Mouse (Mus musculus) kidney, adult 9 months (tissue): ENCODE data around the gene Dll4.

Experiments used
- DNase-seq: peaks from one replicate; pipeline ENCODE4 v3.0.0; 2022

The Dll4 gene

GRCm38 (mm10) chr2:119325568-119326143 is at the start of gene Dll4:
Gene Dll4 (plus strand): TSS chr2:119325784.
- DNase-seq = peak; percentile 78

GRCm38 (mm10) chr2:119276926-119277325 is 48.7 kb upstream of the Dll4 start:
- DNase-seq = no peak

GRCm38 (mm10) chr2:119277810-119278209 is 47.8 kb upstream of the Dll4 start:
- DNase-seq = no peak

GRCm38 (mm10) chr2:119281899-119282565 is 43.6 kb upstream of the Dll4 start:
- no peak for DNase-seq

- DNase-seq = no peak
Measured at GRCm38 (mm10) chr2:119287372-119287771, 38.2 kb upstream of the Dll4 start.

- peak; percentile 98 for DNase-seq
Measured at GRCm38 (mm10) chr2:119288270-119288882, 37.2 kb upstream of the Dll4 start, which contains the start of gene Vps18. Gene Vps18 (plus strand): TSS chr2:119288740.

- no peak for DNase-seq
Measured at GRCm38 (mm10) chr2:119289014-119289416, 36.6 kb upstream of the Dll4 start.

GRCm38 (mm10) chr2:119292281-119292680 is 33.3 kb upstream of the Dll4 start:
- DNase-seq = no peak

GRCm38 (mm10) chr2:119292852-119293251 is 32.7 kb upstream of the Dll4 start:
- no peak for DNase-seq

GRCm38 (mm10) chr2:119293311-119293710 is 32.3 kb upstream of the Dll4 start:
- DNase-seq = no peak

- DNase-seq = no peak
Measured at GRCm38 (mm10) chr2:119293776-119294390, 31.7 kb upstream of the Dll4 start.

GRCm38 (mm10) chr2:119294411-119294810 is 31.2 kb upstream of the Dll4 start:
- DNase-seq = no peak

GRCm38 (mm10) chr2:119296756-119297155 is 28.8 kb upstream of the Dll4 start:
- DNase-seq = no peak

GRCm38 (mm10) chr2:119297506-119297905 is 28.1 kb upstream of the Dll4 start:
- DNase-seq = no peak

- peak; percentile 84 for DNase-seq
Measured at GRCm38 (mm10) chr2:119298330-119298729, 27.3 kb upstream of the Dll4 start.

GRCm38 (mm10) chr2:119298839-119299238 is 26.7 kb upstream of the Dll4 start:
- DNase-seq = no peak

GRCm38 (mm10) chr2:119299981-119300818 is 25.4 kb upstream of the Dll4 start:
- peak; percentile 92 for DNase-seq

- peak; percentile 58 for DNase-seq
Measured at GRCm38 (mm10) chr2:119300819-119301493, 24.6 kb upstream of the Dll4 start.

GRCm38 (mm10) chr2:119302876-119303275 is 22.7 kb upstream of the Dll4 start:
- no peak for DNase-seq

- no peak for DNase-seq
Measured at GRCm38 (mm10) chr2:119304391-119304790, 21.2 kb upstream of the Dll4 start.

GRCm38 (mm10) chr2:119304798-119305208 is 20.8 kb upstream of the Dll4 start:
- DNase-seq = peak; percentile 79

- DNase-seq = peak; percentile 75
Measured at GRCm38 (mm10) chr2:119311544-119311943, 14.0 kb upstream of the Dll4 start.
